23 mouse cellular contexts compared by ENCODE assay signal in genomic region chr1:55512165-55512564, GRCm38 (mm10).
DNase-seq lines count a peak whose midpoint lies in the region; ATAC-seq and TF ChIP-seq lines count a peak whose summit lies in the region.
"Had no signal": no experiment of that assay in that cellular context is flagged by ENCODE, and none has a peak within 500 bp of the region (broad histone marks: within the 10 kb centered on the region; RNA-seq: fewer than 3 reads in every experiment).

No protein-coding gene starts in this region.

- no peaks in the 10 kb centered on the region for H3K9me3 ChIP-seq in kidney, embryonic 14.5 days (ENCODE audit: control insufficient read depth, low read length)
- no peaks in the 10 kb centered on the region for H3K9me3 ChIP-seq in kidney, embryonic 16.5 days (ENCODE audit: low read length)
- H3K9me3 ChIP-seq in lung, embryonic 15.5 days = no peaks in the 10 kb centered on the region
- H3K9me3 ChIP-seq in lung, postnatal 0 days (ENCODE audit: low read length) = no peaks in the 10 kb centered on the region
- no peaks in the 10 kb centered on the region for H3K9me3 ChIP-seq in intestine, postnatal 0 days (ENCODE audit: control insufficient read depth)
- H3K9me3 ChIP-seq: embryonic facial prominence, embryonic 10.5 days; embryonic facial prominence, embryonic 12.5 days; forebrain, embryonic 13.5 days; forebrain, embryonic 15.5 days had no signal

- ATAC-seq in kidney, embryonic 14.5 days (ENCODE audit: low FRiP score, low TSS enrichment) = 0 out of 2 replicates have a peak, but pooled peaks have one; percentile 6
- 0 out of 2 replicates have a peak, but pooled peaks have one; percentile 31 for ATAC-seq in kidney, embryonic 16.5 days (ENCODE audit: low FRiP score, low TSS enrichment)
- ATAC-seq in lung, embryonic 15.5 days (ENCODE audit: borderline replicate concordance, extremely low read depth, low FRiP score, low TSS enrichment) = no peak
- ATAC-seq in lung, postnatal 0 days = no peak
- no peak for ATAC-seq in intestine, postnatal 0 days
- ATAC-seq: activated CD4-positive, CD25-positive, alpha-beta regulatory T cell, adult 4 months; CD4-positive, CD25-positive, alpha-beta regulatory T cell, adult 4 months; forebrain, embryonic 13.5 days; forebrain, embryonic 15.5 days had no signal

- no peak overlapping the region for H3K4me2 ChIP-seq in kidney, embryonic 14.5 days (replicated peaks; ENCODE audit: low read depth, low read length)
- H3K4me2 ChIP-seq in kidney, embryonic 16.5 days (replicated peaks; ENCODE audit: low read depth, low read length) = no peak overlapping the region
- no peak overlapping the region for H3K4me2 ChIP-seq in lung, embryonic 15.5 days
- H3K4me2 ChIP-seq in lung, postnatal 0 days (replicated peaks; ENCODE audit: low read depth, low read length) = no peak overlapping the region
- no peak overlapping the region for H3K4me2 ChIP-seq in intestine, postnatal 0 days (replicated peaks; ENCODE audit: low read depth)
- H3K4me2 ChIP-seq: embryonic facial prominence, embryonic 12.5 days; forebrain, embryonic 13.5 days; forebrain, embryonic 15.5 days had no signal

- H3K27ac ChIP-seq in kidney, embryonic 14.5 days (ENCODE audit: low read depth, low read length) = no peak overlapping the region; the same call in 1 of the 2 replicates
- H3K27ac ChIP-seq in kidney, embryonic 16.5 days (ENCODE audit: low read length) = peak overlapping the region; percentile 35
- H3K27ac ChIP-seq in lung, embryonic 15.5 days = 0 out of 2 replicates have a peak overlapping the region, but pooled peaks have one; percentile 41
- no peak overlapping the region for H3K27ac ChIP-seq in lung, postnatal 0 days (ENCODE audit: low read length)
- no peak overlapping the region for H3K27ac ChIP-seq in intestine, postnatal 0 days (ENCODE audit: low read depth, low read length)
- H3K27ac ChIP-seq: embryonic facial prominence, embryonic 10.5 days; embryonic facial prominence, embryonic 12.5 days; forebrain, embryonic 13.5 days; forebrain, embryonic 15.5 days had no signal

- no peak for TF ChIP-seq EP300 in lung, postnatal 0 days (IDR thresholded peaks at IDR 0.05)

- WGBS in kidney, embryonic 14.5 days = 67% methylated on average over 3 of the region's 3 CpGs
- 72% methylated on average over 3 of the region's 3 CpGs for WGBS in kidney, embryonic 16.5 days
- WGBS in lung, embryonic 15.5 days = 73% methylated on average over 3 of the region's 3 CpGs
- WGBS in lung, postnatal 0 days = 65% methylated on average over 3 of the region's 3 CpGs
- 95% methylated on average over 3 of the region's 3 CpGs for WGBS in intestine, postnatal 0 days

- H3K36me3 ChIP-seq in kidney, embryonic 14.5 days (ENCODE audit: control insufficient read depth, insufficient read depth, low read length) = no peaks in the 10 kb centered on the region
- H3K36me3 ChIP-seq in kidney, embryonic 16.5 days (ENCODE audit: insufficient read depth, low read length) = no peaks in the 10 kb centered on the region
- no peaks in the 10 kb centered on the region for H3K36me3 ChIP-seq in lung, embryonic 15.5 days
- no peaks in the 10 kb centered on the region for H3K36me3 ChIP-seq in lung, postnatal 0 days (ENCODE audit: insufficient read depth, low read length)
- H3K36me3 ChIP-seq in splenic B cell, adult 2 months (ENCODE audit: control insufficient read depth, insufficient read depth, low read length, poor library complexity, severe bottlenecking) = no peaks in the 10 kb centered on the region
- H3K36me3 ChIP-seq in intestine, postnatal 0 days (ENCODE audit: control insufficient read depth, insufficient read depth) = no peaks in the 10 kb centered on the region
- H3K36me3 ChIP-seq: embryonic facial prominence, embryonic 10.5 days; embryonic facial prominence, embryonic 12.5 days; forebrain, embryonic 15.5 days had no signal

- no peak for TF ChIP-seq CTCF in lung, postnatal 0 days (IDR thresholded peaks at IDR 0.05)
- TF ChIP-seq CTCF in intestine, postnatal 0 days (IDR thresholded peaks at IDR 0.05; ENCODE audit: low read depth) = no peak

- DNase-seq in kidney, postnatal 4 days = no peak
- no peak for DNase-seq in kidney, adult 9 months
- DNase-seq in lung, postnatal 0 days (ENCODE audit: low spot score) = no peak
- DNase-seq in splenic B cell, adult 2 months (ENCODE audit: low read depth, low spot score) = peak; percentile 16
- DNase-seq: adrenal gland, adult 8-10 months; adrenal gland, postnatal 14 days; adrenal gland, postnatal 36 days; B cell, adult 2 months; cerebellum, adult 11-12 months; cerebellum, adult 2 months; cerebellum, adult 9-10 months; cerebellum, postnatal 10 days; cerebellum, postnatal 25 days had no signal

- H3K9ac ChIP-seq in kidney, embryonic 14.5 days (ENCODE audit: low read depth, low read length) = no peak overlapping the region
- H3K9ac ChIP-seq in kidney, embryonic 16.5 days (replicated peaks; ENCODE audit: low read length) = no peak overlapping the region
- no peak overlapping the region for H3K9ac ChIP-seq in lung, embryonic 15.5 days
- no peak overlapping the region for H3K9ac ChIP-seq in lung, postnatal 0 days (replicated peaks; ENCODE audit: low read depth)
- H3K9ac ChIP-seq in intestine, postnatal 0 days (ENCODE audit: low read depth, low read length) = no peak overlapping the region
- H3K9ac ChIP-seq: embryonic facial prominence, embryonic 12.5 days; forebrain, embryonic 13.5 days; forebrain, embryonic 15.5 days had no signal

- no peaks in the 10 kb centered on the region for H3K27me3 ChIP-seq in kidney, embryonic 14.5 days (ENCODE audit: control insufficient read depth, insufficient read depth, low read length)
- no peaks in the 10 kb centered on the region for H3K27me3 ChIP-seq in kidney, embryonic 16.5 days (ENCODE audit: insufficient read depth, low read length)
- H3K27me3 ChIP-seq in lung, embryonic 15.5 days = no peaks in the 10 kb centered on the region
- no peaks in the 10 kb centered on the region for H3K27me3 ChIP-seq in lung, postnatal 0 days (replicated peaks; ENCODE audit: insufficient read depth, low read length)
- no peaks in the 10 kb centered on the region for H3K27me3 ChIP-seq in splenic B cell, adult 2 months (ENCODE audit: control insufficient read depth, insufficient read depth, low read length, poor library complexity, severe bottlenecking)
- H3K27me3 ChIP-seq in intestine, postnatal 0 days (replicated peaks; ENCODE audit: control insufficient read depth, insufficient read depth, low read length) = no peaks in the 10 kb centered on the region
- H3K27me3 ChIP-seq: embryonic facial prominence, embryonic 12.5 days; forebrain, embryonic 13.5 days; forebrain, embryonic 15.5 days had no signal

- H3K4me1 ChIP-seq in kidney, embryonic 14.5 days (ENCODE audit: control insufficient read depth, insufficient read depth, low read length) = 0 out of 2 replicates have a peak, but pooled peaks cover 5% of the 10 kb centered on the region
- H3K4me1 ChIP-seq in kidney, embryonic 16.5 days (ENCODE audit: insufficient read depth, low read length) = peaks cover 16% of the 10 kb centered on the region; the same call in 1 of the 2 replicates
- H3K4me1 ChIP-seq in lung, embryonic 15.5 days = peaks cover 5% of the 10 kb centered on the region; the same call in 1 of the 2 replicates
- no peaks in the 10 kb centered on the region for H3K4me1 ChIP-seq in lung, postnatal 0 days (ENCODE audit: insufficient read depth, low read depth, low read length)
- no peaks in the 10 kb centered on the region for H3K4me1 ChIP-seq in intestine, postnatal 0 days (replicated peaks; ENCODE audit: control insufficient read depth, insufficient read depth, low read length)
- H3K4me1 ChIP-seq: embryonic facial prominence, embryonic 10.5 days; embryonic facial prominence, embryonic 12.5 days; forebrain, embryonic 13.5 days; forebrain, embryonic 15.5 days had no signal

- H3K4me3 ChIP-seq in kidney, embryonic 14.5 days (ENCODE audit: low read length) = no peak overlapping the region
- no peak overlapping the region for H3K4me3 ChIP-seq in kidney, embryonic 16.5 days (ENCODE audit: low read length)
- no peak overlapping the region for H3K4me3 ChIP-seq in lung, embryonic 15.5 days
- H3K4me3 ChIP-seq in lung, postnatal 0 days (ENCODE audit: low read depth, low read length) = no peak overlapping the region
- H3K4me3 ChIP-seq in intestine, postnatal 0 days (ENCODE audit: low read depth, low read length) = no peak overlapping the region
- H3K4me3 ChIP-seq: embryonic facial prominence, embryonic 10.5 days; embryonic facial prominence, embryonic 12.5 days; forebrain, embryonic 13.5 days; forebrain, embryonic 15.5 days had no signal

Comparison
In these comparisons a context has a peak if more than half of its experiments do, and no peak if none do; other contexts are left out.
1. H3K27ac ChIP-seq: peak in kidney, embryonic 16.5 days (single experiment) and lung, embryonic 15.5 days (single experiment); none in kidney, embryonic 14.5 days (single experiment), lung, postnatal 0 days (single experiment) and intestine, postnatal 0 days (single experiment).
2. ATAC-seq: peak in kidney, embryonic 14.5 days (single experiment) and kidney, embryonic 16.5 days (single experiment); none in lung, embryonic 15.5 days (single experiment), lung, postnatal 0 days (single experiment) and intestine, postnatal 0 days (single experiment).